Mouse (Mus musculus): Measurements from ENCODE around the gene Rln1.

DNA sequence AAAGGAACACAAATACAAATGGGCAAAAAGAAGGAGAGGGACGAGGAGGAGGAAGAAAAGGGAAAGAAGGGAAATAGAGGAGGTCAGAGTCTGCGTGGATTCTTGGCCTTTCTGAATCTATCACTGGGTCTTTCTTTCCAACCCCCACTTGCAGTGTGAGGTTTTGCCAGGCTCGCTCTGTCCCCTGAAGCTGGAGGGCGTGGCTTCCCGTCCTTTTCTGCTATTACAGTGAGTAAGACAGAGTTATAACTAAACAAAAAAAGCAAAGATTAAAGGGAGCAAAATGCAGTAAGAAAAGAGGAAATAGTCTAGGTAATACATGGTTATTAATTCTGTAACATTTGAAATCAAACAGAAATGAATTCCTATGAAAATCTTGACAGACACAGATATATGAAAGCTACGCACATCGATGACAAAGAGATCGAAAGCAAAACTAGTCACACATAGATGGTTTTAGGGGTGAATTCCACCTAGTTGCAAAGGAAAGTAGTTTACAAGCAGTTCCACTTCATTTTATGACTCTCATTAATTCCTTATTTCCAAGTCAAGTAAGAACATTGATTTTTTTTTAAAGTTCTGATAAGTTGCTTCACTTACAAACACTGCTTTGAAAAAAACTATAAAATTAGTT is 10.9 kb downstream of the Rln1 start:
- TF ChIP-seq CTCF (IDR thresholded peaks at IDR 0.05) (no peak), POLR2A (IDR thresholded peaks at IDR 0.05; ENCODE audit: insufficient read depth, low read depth, low read length) (no peak), EP300 (IDR thresholded peaks at IDR 0.05; ENCODE audit: insufficient read depth, low read depth, low read length) (no peak)

Data from heart, adult 2 months (tissue).